Mouse (Mus musculus): ENCODE measurements around the gene Srpk1.

The Srpk1 gene

GRCm38 (mm10) chr17:28625327-28625726 lies 2.8 kb upstream of the Srpk1 start:
- no peaks in the 10 kb centered on the region for H3K27me3 ChIP-seq (ENCODE audit: control insufficient read depth, insufficient read depth, low read length, poor library complexity, severe bottlenecking)
- H3K36me3 ChIP-seq (ENCODE audit: control insufficient read depth, insufficient read depth, low read length, poor library complexity, severe bottlenecking), result no peaks in the 10 kb centered on the region; the same call in 1 of the 2 replicates
- DNase-seq (ENCODE audit: low read depth, low spot score), result peak; percentile 44

- Histone ChIP-seq H3K27me3 (ENCODE audit: control insufficient read depth, insufficient read depth, low read length, poor library complexity, severe bottlenecking) (no peaks in the 10 kb centered on the region), H3K36me3 (ENCODE audit: control insufficient read depth, insufficient read depth, low read length, poor library complexity, severe bottlenecking) (peaks cover under 1% of the 10 kb centered on the region; the same call in 1 of the 2 replicates)
- DNase-seq (ENCODE audit: low read depth, low spot score), result no peak
Observed at GRCm38 (mm10) chr17:28624841-28625240, 2.3 kb upstream of the Srpk1 start.

- peak; percentile 54 for DNase-seq (ENCODE audit: low read depth, low spot score)
- H3K36me3 ChIP-seq (ENCODE audit: control insufficient read depth, insufficient read depth, low read length, poor library complexity, severe bottlenecking), result peaks cover 2% of the 10 kb centered on the region; the same call in 1 of the 2 replicates
- H3K27me3 ChIP-seq (ENCODE audit: control insufficient read depth, insufficient read depth, low read length, poor library complexity, severe bottlenecking), result no peaks in the 10 kb centered on the region
Observed at GRCm38 (mm10) chr17:28621381-28622299, 869 bp downstream of the Srpk1 start.

- Histone ChIP-seq H3K36me3 (ENCODE audit: control insufficient read depth, insufficient read depth, low read length, poor library complexity, severe bottlenecking) (peaks cover 2% of the 10 kb centered on the region; the same call in 1 of the 2 replicates), H3K27me3 (ENCODE audit: control insufficient read depth, insufficient read depth, low read length, poor library complexity, severe bottlenecking) (no peaks in the 10 kb centered on the region)
- DNase-seq (ENCODE audit: low read depth, low spot score), result no peak
Observed at GRCm38 (mm10) chr17:28618775-28619174, 3.7 kb downstream of the Srpk1 start.

- Histone ChIP-seq H3K27me3 (ENCODE audit: control insufficient read depth, insufficient read depth, low read length, poor library complexity, severe bottlenecking) (no peaks in the 10 kb centered on the region), H3K36me3 (ENCODE audit: control insufficient read depth, insufficient read depth, low read length, poor library complexity, severe bottlenecking) (peaks cover 4% of the 10 kb centered on the region; the same call in 1 of the 2 replicates)
- no peak for DNase-seq (ENCODE audit: low read depth, low spot score)
Observed at GRCm38 (mm10) chr17:28618124-28618523, 4.4 kb downstream of the Srpk1 start.

- peaks cover 4% of the 10 kb centered on the region; the same call in 1 of the 2 replicates for H3K36me3 ChIP-seq (ENCODE audit: control insufficient read depth, insufficient read depth, low read length, poor library complexity, severe bottlenecking)
- H3K27me3 ChIP-seq (ENCODE audit: control insufficient read depth, insufficient read depth, low read length, poor library complexity, severe bottlenecking), result no peaks in the 10 kb centered on the region
- DNase-seq (ENCODE audit: low read depth, low spot score), result no peak
Observed at GRCm38 (mm10) chr17:28617636-28618035, 4.9 kb downstream of the Srpk1 start.

- Histone ChIP-seq H3K36me3 (ENCODE audit: control insufficient read depth, insufficient read depth, low read length, poor library complexity, severe bottlenecking) (0 out of 2 replicates have a peak, but pooled peaks cover 4% of the 10 kb centered on the region), H3K27me3 (ENCODE audit: control insufficient read depth, insufficient read depth, low read length, poor library complexity, severe bottlenecking) (no peaks in the 10 kb centered on the region)
- no peak for DNase-seq (ENCODE audit: low read depth, low spot score)
Observed at GRCm38 (mm10) chr17:28615332-28615731, 7.2 kb downstream of the Srpk1 start.

- 0 out of 2 replicates have a peak, but pooled peaks cover 3% of the 10 kb centered on the region for H3K36me3 ChIP-seq (ENCODE audit: control insufficient read depth, insufficient read depth, low read length, poor library complexity, severe bottlenecking)
- DNase-seq (ENCODE audit: low read depth, low spot score), result no peak
- no peaks in the 10 kb centered on the region for H3K27me3 ChIP-seq (ENCODE audit: control insufficient read depth, insufficient read depth, low read length, poor library complexity, severe bottlenecking)
Observed at GRCm38 (mm10) chr17:28613096-28613495, 9.4 kb downstream of the Srpk1 start.

- Histone ChIP-seq H3K36me3 (ENCODE audit: control insufficient read depth, insufficient read depth, low read length, poor library complexity, severe bottlenecking) (0 out of 2 replicates have a peak, but pooled peaks cover 3% of the 10 kb centered on the region), H3K27me3 (ENCODE audit: control insufficient read depth, insufficient read depth, low read length, poor library complexity, severe bottlenecking) (no peaks in the 10 kb centered on the region)
- DNase-seq (ENCODE audit: low read depth, low spot score), result no peak
Observed at GRCm38 (mm10) chr17:28612603-28613002, 9.9 kb downstream of the Srpk1 start.

- H3K36me3 ChIP-seq (ENCODE audit: control insufficient read depth, insufficient read depth, low read length, poor library complexity, severe bottlenecking), result peaks cover 3% of the 10 kb centered on the region; the same call in 1 of the 2 replicates
- DNase-seq (ENCODE audit: low read depth, low spot score), result no peak
- H3K27me3 ChIP-seq (ENCODE audit: control insufficient read depth, insufficient read depth, low read length, poor library complexity, severe bottlenecking), result no peaks in the 10 kb centered on the region
Observed at GRCm38 (mm10) chr17:28609543-28609942, 13.0 kb downstream of the Srpk1 start.

- no peak for DNase-seq (ENCODE audit: low read depth, low spot score)
- no peaks in the 10 kb centered on the region for H3K27me3 ChIP-seq (ENCODE audit: control insufficient read depth, insufficient read depth, low read length, poor library complexity, severe bottlenecking)
Observed at GRCm38 (mm10) chr17:28601557-28602250, 20.8 kb downstream of the Srpk1 start.

GRCm38 (mm10) chr17:28600780-28601179 lies 21.7 kb downstream of the Srpk1 start:
- H3K27me3 ChIP-seq (ENCODE audit: control insufficient read depth, insufficient read depth, low read length, poor library complexity, severe bottlenecking), result no peaks in the 10 kb centered on the region
- no peak for DNase-seq (ENCODE audit: low read depth, low spot score)
- peaks cover 12% of the 10 kb centered on the region for H3K36me3 ChIP-seq (ENCODE audit: control insufficient read depth, insufficient read depth, low read length, poor library complexity, severe bottlenecking)

More at GRCm38 (mm10) chr17:28601557-28602250, 20.8 kb downstream of the Srpk1 start:
- peaks cover 12% of the 10 kb centered on the region for H3K36me3 ChIP-seq (ENCODE audit: control insufficient read depth, insufficient read depth, low read length, poor library complexity, severe bottlenecking)

- peaks cover 2% of the 10 kb centered on the region for H3K36me3 ChIP-seq (ENCODE audit: control insufficient read depth, insufficient read depth, low read length, poor library complexity, severe bottlenecking)
- H3K27me3 ChIP-seq (ENCODE audit: control insufficient read depth, insufficient read depth, low read length, poor library complexity, severe bottlenecking), result no peaks in the 10 kb centered on the region
- DNase-seq (ENCODE audit: low read depth, low spot score), result no peak
Observed at GRCm38 (mm10) chr17:28593965-28594364, 28.5 kb downstream of the Srpk1 start.

- DNase-seq (ENCODE audit: low read depth, low spot score), result peak; percentile 76
- Histone ChIP-seq H3K36me3 (ENCODE audit: control insufficient read depth, insufficient read depth, low read length, poor library complexity, severe bottlenecking) (peaks cover 2% of the 10 kb centered on the region), H3K27me3 (ENCODE audit: control insufficient read depth, insufficient read depth, low read length, poor library complexity, severe bottlenecking) (no peaks in the 10 kb centered on the region)
Observed at GRCm38 (mm10) chr17:28592998-28593397, 29.5 kb downstream of the Srpk1 start.

- no peaks in the 10 kb centered on the region for H3K27me3 ChIP-seq (ENCODE audit: control insufficient read depth, insufficient read depth, low read length, poor library complexity, severe bottlenecking)
- H3K36me3 ChIP-seq (ENCODE audit: control insufficient read depth, insufficient read depth, low read length, poor library complexity, severe bottlenecking), result peaks cover 2% of the 10 kb centered on the region
- no peak for DNase-seq (ENCODE audit: low read depth, low spot score)
Observed at GRCm38 (mm10) chr17:28591476-28591875, 31.0 kb downstream of the Srpk1 start.
